Mouse (Mus musculus): ENCODE results near the gene Oaz3. TPM values are rescaled to one million over a fixed set of nuclear protein-coding genes. Genes with fewer than 3 reads are reported as not detected.

Gene Oaz3
- polyA plus RNA-seq, 1 experiment from 2014 or later, result not detected

DNA sequence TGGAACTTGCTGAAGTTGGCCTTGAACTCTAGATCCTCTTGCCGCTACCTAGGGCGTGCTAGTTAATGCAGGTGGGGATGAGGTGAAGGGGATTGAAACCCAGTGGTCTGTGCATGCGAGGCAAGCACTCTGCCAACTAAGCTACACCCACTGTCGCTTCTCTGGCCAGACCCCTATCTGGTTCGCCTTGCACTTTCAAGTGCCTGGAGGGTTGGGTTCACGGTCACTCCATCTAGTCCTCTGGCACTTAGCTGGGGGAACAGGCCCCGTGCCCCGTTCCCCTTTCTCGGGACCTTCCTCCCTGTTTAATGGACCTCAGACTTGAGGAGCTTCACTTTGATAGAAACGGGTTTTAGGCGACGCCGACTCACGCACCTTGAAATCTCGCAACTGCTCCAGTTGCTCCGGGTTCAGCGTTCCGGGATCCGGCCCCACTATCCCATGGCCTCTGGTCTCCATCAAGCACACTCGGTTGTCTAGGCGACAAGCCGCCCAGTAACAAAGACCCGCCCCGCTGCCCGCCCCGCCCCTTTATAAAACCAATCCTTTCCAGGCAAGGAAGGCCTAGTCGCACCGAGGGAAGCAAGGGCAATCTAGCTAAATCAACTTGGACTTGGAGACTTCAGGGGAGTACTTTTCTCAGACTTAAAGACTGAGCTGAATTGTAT, 28.9 kb upstream of the Oaz3 start:
- WGBS (ENCODE audit: missing documents), result 32% methylated on average over 27 of the region's 28 CpGs
- Histone ChIP-seq H3K27ac (no peak overlapping the region), H3K4me3 (ENCODE audit: inconsistent target) (no peak overlapping the region), H3K79me2 (ENCODE audit: inconsistent target) (no peaks in the 10 kb centered on the region), H3K36me3 (ENCODE audit: inconsistent target) (no peaks in the 10 kb centered on the region)

DNA sequence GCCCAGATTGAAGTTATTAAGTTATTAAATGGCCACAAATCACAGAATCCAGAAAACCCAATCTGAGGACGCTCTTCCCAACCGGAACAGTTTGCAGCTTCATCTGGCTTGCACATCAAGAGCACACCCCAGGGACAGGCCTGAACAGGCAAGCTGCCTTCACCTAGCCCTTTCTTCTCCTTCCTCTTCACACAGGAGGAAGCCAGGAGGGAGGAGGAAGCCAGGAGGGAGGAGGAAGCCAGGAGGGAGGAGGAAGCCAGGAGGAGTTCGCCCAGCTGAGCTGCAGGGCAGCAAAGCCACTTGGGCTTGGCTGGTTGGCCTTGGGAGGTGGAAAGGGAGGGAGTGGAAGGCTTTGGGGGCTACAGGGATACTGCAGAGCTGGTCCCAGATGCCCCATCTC, 25.2 kb upstream of the Oaz3 start:
- Histone ChIP-seq H3K79me2 (ENCODE audit: inconsistent target) (no peaks in the 10 kb centered on the region), H3K36me3 (ENCODE audit: inconsistent target) (no peaks in the 10 kb centered on the region), H3K27ac (no peak overlapping the region), H3K4me3 (ENCODE audit: inconsistent target) (no peak overlapping the region)
- WGBS (ENCODE audit: missing documents), result 62% methylated on average over 3 of the region's 3 CpGs

DNA sequence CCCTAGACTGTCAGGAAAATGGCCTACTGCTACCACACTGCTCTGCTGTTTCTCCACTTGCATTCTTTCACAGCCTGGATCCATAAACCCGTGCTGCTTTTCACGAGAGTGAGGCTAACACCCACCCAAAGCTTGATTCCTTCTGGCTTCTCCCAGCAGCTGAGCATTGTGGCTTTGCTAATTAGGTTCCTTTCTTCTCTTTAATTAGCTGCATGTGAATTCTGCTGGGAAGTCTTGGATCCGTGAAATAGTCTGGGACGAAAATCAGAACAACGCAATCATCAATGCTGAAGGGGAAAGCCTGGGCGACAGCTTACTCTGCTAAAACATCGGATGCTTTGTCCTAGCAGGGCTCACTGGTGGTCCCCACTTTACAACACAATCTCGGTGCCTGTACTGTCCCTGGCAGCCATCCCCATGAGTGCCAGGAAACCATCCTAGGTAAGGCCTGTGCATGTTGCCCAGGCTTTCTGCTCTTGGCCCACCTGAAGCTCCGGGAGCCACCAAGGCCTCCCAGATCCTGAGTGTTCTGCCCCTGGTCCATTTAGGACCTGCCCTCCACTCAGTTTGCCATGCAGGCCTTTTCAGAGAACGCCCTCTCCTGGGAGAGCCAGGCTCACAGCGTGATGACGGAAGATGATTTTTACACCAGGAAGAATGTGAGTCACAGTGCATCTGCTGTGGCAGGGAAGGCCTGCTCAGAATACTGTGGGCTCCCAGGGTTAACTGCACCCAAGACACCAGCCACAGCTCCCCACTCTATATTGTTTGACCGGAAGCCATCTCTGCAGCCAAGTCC, 22.1 kb upstream of the Oaz3 start:
- 92% methylated on average over 12 of the region's 13 CpGs for WGBS (ENCODE audit: missing documents)
- Histone ChIP-seq H3K36me3 (ENCODE audit: inconsistent target) (no peaks in the 10 kb centered on the region), H3K79me2 (ENCODE audit: inconsistent target) (no peaks in the 10 kb centered on the region), H3K4me3 (ENCODE audit: inconsistent target) (no peak overlapping the region), H3K27ac (no peak overlapping the region)

GRCm38 (mm10) chr3:94463926-94464578, 20.3 kb upstream of the Oaz3 start:
- Histone ChIP-seq H3K79me2 (ENCODE audit: inconsistent target) (no peaks in the 10 kb centered on the region), H3K36me3 (ENCODE audit: inconsistent target) (no peaks in the 10 kb centered on the region), H3K4me3 (ENCODE audit: inconsistent target) (no peak overlapping the region), H3K27ac (no peak overlapping the region)
- 78% methylated on average over 11 of the region's 11 CpGs for WGBS (ENCODE audit: missing documents)

DNA sequence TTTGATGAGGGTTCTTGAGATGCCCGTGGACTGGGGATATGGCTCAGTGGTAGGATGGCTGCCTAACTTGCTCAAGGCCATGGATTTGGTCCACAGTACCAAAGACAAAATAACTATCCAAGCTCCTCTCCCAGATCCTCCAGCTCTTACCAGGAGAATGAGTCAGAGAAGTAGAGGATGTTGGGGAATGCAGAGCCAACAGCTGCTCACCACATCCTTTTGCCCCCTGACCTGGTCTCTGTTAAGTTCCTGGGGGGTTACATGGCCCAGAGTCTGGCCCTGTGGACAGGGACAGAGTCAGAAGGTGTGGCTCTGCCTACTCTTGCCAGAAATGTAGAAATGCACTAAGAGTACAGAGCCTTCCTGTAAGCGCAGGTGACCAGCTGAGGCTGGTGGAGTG, 16.1 kb upstream of the Oaz3 start:
- no peak overlapping the region for H3K4me3 ChIP-seq (ENCODE audit: inconsistent target)
- WGBS (ENCODE audit: missing documents), result 100% methylated on average over 2 of the region's 2 CpGs
- H3K36me3 ChIP-seq (ENCODE audit: inconsistent target), result no peaks in the 10 kb centered on the region
- no peaks in the 10 kb centered on the region for H3K79me2 ChIP-seq (ENCODE audit: inconsistent target)
- no peak overlapping the region for H3K27ac ChIP-seq

- whole genome bisulfite sequencing (ENCODE audit: missing documents), result 81% methylated on average over 3 of the region's 3 CpGs
- Histone ChIP-seq H3K4me3 (ENCODE audit: inconsistent target) (no peak overlapping the region), H3K27ac (no peak overlapping the region), H3K79me2 (ENCODE audit: inconsistent target) (no peaks in the 10 kb centered on the region), H3K36me3 (ENCODE audit: inconsistent target) (no peaks in the 10 kb centered on the region)
These were observed 13.3 kb upstream of the Oaz3 start for GRCm38 (mm10) chr3:94457055-94457454.

GRCm38 (mm10) chr3:94456529-94457000, 12.8 kb upstream of the Oaz3 start:
- Histone ChIP-seq H3K27ac (no peak overlapping the region), H3K79me2 (ENCODE audit: inconsistent target) (no peaks in the 10 kb centered on the region), H3K4me3 (ENCODE audit: inconsistent target) (no peak overlapping the region), H3K36me3 (ENCODE audit: inconsistent target) (no peaks in the 10 kb centered on the region)
- WGBS (ENCODE audit: missing documents), result 2% methylated on average over 12 of the region's 12 CpGs

GRCm38 (mm10) chr3:94449377-94449776, 5.7 kb upstream of the Oaz3 start:
- Histone ChIP-seq H3K36me3 (ENCODE audit: inconsistent target) (peaks cover 32% of the 10 kb centered on the region), H3K27ac (no peak overlapping the region), H3K79me2 (ENCODE audit: inconsistent target) (peaks cover 4% of the 10 kb centered on the region), H3K4me3 (ENCODE audit: inconsistent target) (no peak overlapping the region)
- WGBS (ENCODE audit: missing documents), result 97% methylated on average over 2 of the region's 2 CpGs

GRCm38 (mm10) chr3:94442951-94443596, 641 bp downstream of the Oaz3 start, which contains the start of gene Mrpl9:
Gene Mrpl9, plus strand, starts transcription at chr3:94443318.
- peak within 1 kb of the TSS; percentile 52 for H3K27ac ChIP-seq
- H3K79me2 ChIP-seq (ENCODE audit: inconsistent target), result peaks cover 16% of the 10 kb centered on the region
- WGBS (ENCODE audit: missing documents), result under 1% methylated on average over 38 of the region's 39 CpGs
- peaks cover 30% of the 10 kb centered on the region for H3K36me3 ChIP-seq (ENCODE audit: inconsistent target)
- peak within 1 kb of the TSS; percentile 79 for H3K4me3 ChIP-seq (ENCODE audit: inconsistent target)

DNA sequence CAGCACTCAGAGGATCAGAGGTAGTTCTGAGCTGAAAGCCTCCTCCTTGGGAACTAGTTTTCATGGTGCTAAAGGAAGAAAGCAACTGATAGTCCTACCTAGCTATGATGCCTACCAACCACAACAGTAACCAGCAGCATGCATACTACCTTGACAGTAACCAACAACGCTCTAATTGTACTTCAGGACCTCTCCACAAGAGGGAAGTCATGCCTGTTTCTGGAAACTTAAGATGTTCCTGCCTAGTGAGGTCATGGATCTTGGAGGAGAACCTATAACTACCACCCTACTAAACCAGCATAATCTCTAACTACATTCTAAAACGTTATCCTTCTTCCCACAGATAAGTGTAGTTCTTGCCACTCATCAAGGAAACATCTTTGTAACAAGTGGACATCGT, 2.5 kb downstream of the Oaz3 start:
- H3K27ac ChIP-seq, result no peak overlapping the region
- peaks cover 11% of the 10 kb centered on the region; the same call in 1 of the 2 replicates for H3K36me3 ChIP-seq (ENCODE audit: inconsistent target)
- H3K4me3 ChIP-seq (ENCODE audit: inconsistent target), result no peak overlapping the region
- peaks cover 16% of the 10 kb centered on the region for H3K79me2 ChIP-seq (ENCODE audit: inconsistent target)
- WGBS (ENCODE audit: missing documents), result 58% methylated on average over 3 of the region's 3 CpGs

- Histone ChIP-seq H3K27ac (no peak overlapping the region), H3K36me3 (ENCODE audit: inconsistent target) (no peaks in the 10 kb centered on the region), H3K4me3 (ENCODE audit: inconsistent target) (no peak overlapping the region), H3K79me2 (ENCODE audit: inconsistent target) (no peaks in the 10 kb centered on the region)
- WGBS (ENCODE audit: missing documents), result 92% methylated on average over 9 of the region's 9 CpGs
These were observed 7.3 kb downstream of the Oaz3 start for GRCm38 (mm10) chr3:94436420-94436819.

DNA sequence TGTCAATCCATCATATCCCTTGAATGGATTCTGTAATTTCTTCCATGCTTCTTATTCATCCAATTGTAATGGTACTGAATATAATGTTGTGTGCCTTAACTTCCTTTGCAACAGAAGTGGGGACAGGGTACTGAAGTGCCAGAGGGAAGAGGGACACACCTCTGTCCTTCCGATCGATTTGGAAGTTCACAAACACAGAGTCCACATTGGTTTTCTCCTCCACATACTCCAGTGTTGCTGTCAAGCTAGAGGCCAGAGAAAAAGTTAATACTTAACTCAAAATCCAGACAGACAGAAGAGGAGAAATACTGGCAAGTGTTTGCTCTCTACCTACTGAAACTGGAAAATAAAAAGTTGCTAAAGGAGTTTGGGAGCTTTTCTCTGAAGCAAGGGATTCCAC, 9.4 kb downstream of the Oaz3 start:
- Histone ChIP-seq H3K4me3 (ENCODE audit: inconsistent target) (no peak overlapping the region), H3K27ac (no peak overlapping the region), H3K79me2 (ENCODE audit: inconsistent target) (no peaks in the 10 kb centered on the region), H3K36me3 (ENCODE audit: inconsistent target) (no peaks in the 10 kb centered on the region)
- WGBS (ENCODE audit: missing documents), result 92% methylated on average over 2 of the region's 2 CpGs

GRCm38 (mm10) chr3:94430980-94431379, 12.7 kb downstream of the Oaz3 start:
- WGBS (ENCODE audit: missing documents), result 12% methylated on average over 2 of the region's 2 CpGs
- no peaks in the 10 kb centered on the region for H3K36me3 ChIP-seq (ENCODE audit: inconsistent target)
- no peaks in the 10 kb centered on the region for H3K79me2 ChIP-seq (ENCODE audit: inconsistent target)
- no peak overlapping the region for H3K4me3 ChIP-seq (ENCODE audit: inconsistent target)
- no peak overlapping the region for H3K27ac ChIP-seq

DNA sequence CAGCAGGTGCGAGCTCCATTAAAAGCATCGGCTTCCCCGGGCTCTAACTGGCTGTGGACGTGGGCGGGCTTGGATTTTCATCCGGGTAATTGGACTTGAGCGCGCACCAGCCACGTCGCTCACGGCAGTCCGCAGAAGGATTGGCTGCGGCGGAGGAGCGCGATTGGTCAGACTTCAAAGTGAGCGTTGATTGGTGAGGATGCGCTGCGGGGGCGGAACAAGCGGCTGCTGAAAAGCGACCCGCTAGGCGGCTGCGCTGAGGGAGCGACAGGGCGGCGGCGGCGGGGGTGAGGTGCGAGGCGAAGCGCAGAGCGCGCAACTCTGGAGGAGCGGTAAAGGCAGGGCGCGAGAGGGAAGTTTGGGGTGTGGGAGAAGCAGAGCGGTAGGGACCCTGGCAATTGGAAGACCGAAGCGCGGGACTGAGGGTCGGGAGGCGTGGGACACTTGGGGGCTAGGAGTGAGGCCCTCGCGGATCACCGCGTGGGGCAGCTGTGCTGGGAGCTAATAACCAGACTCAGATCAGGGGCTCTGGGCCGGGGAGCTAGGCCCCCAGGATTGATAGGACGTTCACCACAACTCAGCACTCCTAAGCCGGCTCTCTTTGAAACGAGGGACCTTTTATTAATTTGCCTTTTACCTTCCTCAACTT, 30.6 kb downstream of the Oaz3 start, which contains the start of gene Tdrkh:
Gene Tdrkh (plus strand): TSS at position 243 of the 649 bp plus-strand sequence.
- Histone ChIP-seq H3K27ac (no peak within 1 kb of the TSS), H3K79me2 (ENCODE audit: inconsistent target) (no peaks in the 10 kb centered on the region), H3K4me3 (ENCODE audit: inconsistent target) (peak within 1 kb of the TSS; percentile 50), H3K36me3 (ENCODE audit: inconsistent target) (no peaks in the 10 kb centered on the region)
- WGBS (ENCODE audit: missing documents), result 7% methylated on average over 52 of the region's 52 CpGs
